In the genomic region with DNA sequence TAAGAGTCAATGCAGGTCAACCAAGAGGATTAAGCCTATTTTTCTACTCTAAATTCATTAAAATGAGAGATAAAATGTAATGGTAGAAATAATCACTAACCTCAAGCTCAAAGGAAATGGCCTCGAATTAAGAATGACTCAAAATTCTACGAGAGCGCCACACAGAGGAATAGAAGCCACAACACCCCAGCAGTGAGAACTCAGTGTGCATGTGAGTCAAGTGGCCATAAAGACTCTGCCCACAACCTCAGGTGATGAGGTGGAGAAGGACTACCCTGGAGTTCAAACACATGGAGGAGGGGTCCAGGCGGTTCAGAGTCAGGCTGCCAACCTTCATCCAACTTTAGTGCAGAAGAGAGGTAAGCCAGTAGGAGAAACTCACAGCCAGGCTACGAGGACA, we compare ENCODE assay signal across 2 mouse cellular contexts.
TF ChIP-seq lines count a peak whose summit lies in the region.

No protein-coding gene starts in this region.

TF ChIP-seq in CH12.LX, 34 proteins besides CTCF, POLR2A, EP300 and RAD21:
- TF ChIP-seq MXI1 (IDR thresholded peaks at IDR 0.05; ENCODE audit: low read depth, low read length), result no peak
- no peak for TF ChIP-seq SMC3 (IDR thresholded peaks at IDR 0.05; ENCODE audit: low read depth, low read length)
- no peak for TF ChIP-seq USF1 (IDR thresholded peaks at IDR 0.05; ENCODE audit: low read depth, low read length)
- peak; percentile 54; the same call in 1 of the 2 replicates for TF ChIP-seq BHLHE40 (IDR thresholded peaks at IDR 0.05; ENCODE audit: low read depth, low read length)
- TF ChIP-seq MAX (IDR thresholded peaks at IDR 0.05; ENCODE audit: low read length), result no peak
- 0 out of 2 replicates have a peak, but pooled peaks have one; percentile 27 for TF ChIP-seq CHD2 (IDR thresholded peaks at IDR 0.05; ENCODE audit: low read length)

TF ChIP-seq in MEL, 35 proteins besides CTCF, POLR2A, EP300 and RAD21:
- 0 out of 2 replicates have a peak, but pooled peaks have one; percentile 67 for TF ChIP-seq CHD1 (IDR thresholded peaks at IDR 0.05; ENCODE audit: low read depth, low read length)
- no peak for TF ChIP-seq HCFC1 (IDR thresholded peaks at IDR 0.05; ENCODE audit: low read depth, low read length)
TF ChIP-seq in MEL: peak in this region for 1.
